Mouse (Mus musculus): ENCODE results near the gene Glra3.

DNA sequence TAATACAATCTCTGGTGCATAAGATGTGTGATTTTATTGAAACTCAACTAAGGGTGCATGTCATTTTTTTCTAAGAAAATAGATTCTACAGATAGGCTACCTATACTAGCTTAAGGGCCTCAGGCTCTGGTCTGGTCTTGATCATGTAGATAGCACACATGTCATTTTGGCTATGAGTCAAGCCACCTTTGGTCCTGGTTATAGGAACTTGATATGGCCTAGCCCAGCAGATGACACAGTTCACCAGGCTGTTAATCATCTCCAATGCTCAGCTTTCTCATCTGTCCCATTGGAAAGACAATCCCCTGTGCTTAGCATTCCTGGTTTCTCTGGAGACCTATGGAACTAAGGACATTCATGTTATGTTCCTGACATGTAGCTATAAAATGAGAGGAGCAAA lies 154.1 kb downstream of the Glra3 start:
- TF ChIP-seq POLR2A (IDR thresholded peaks at IDR 0.05; ENCODE audit: low read depth, low read length): no peak
- TF ChIP-seq CTCF (IDR thresholded peaks at IDR 0.05; ENCODE audit: extremely low read depth, insufficient read length, insufficient replicate concordance, low read depth, low read length): no peak
